Mouse (Mus musculus) cortical plate, adult 2 months (tissue): ENCODE results near the gene M6pr. TPM values are rescaled to one million over a fixed set of nuclear protein-coding genes. Genes with fewer than 3 reads are reported as not detected.

Experiments
- H3K27ac ChIP-seq: fragments of 200-500 bp; 2 replicates; pipeline ENCODE4 v1.5.1; 2012; ENCODE audit warnings: low read length, control low read depth, inconsistent platforms; ENCODE audit not compliant: insufficient read depth
- H3K4me1 ChIP-seq: fragments of 200-500 bp; 2 replicates; pipeline ENCODE4 v1.6.1; 2011; ENCODE audit warnings: low read length; ENCODE audit not compliant: control insufficient read depth, insufficient read depth
- H3K4me3 ChIP-seq: fragments of 200-500 bp; 2 replicates; pipeline ENCODE4 v1.5.1; 2011; ENCODE audit warnings: mild to moderate bottlenecking, low read length, control low read depth; ENCODE audit not compliant: insufficient read depth
- CTCF ChIP-seq: fragments of 200-500 bp; IDR thresholded peaks from 2 replicates; pipeline ENCODE4 v1.5.1; 2011; ENCODE audit warnings: mild to moderate bottlenecking, control low read depth, low read length; ENCODE audit not compliant: insufficient read depth; ENCODE audit errors: extremely low read depth
- POLR2A ChIP-seq: fragments of 200-500 bp; IDR thresholded peaks from 2 replicates; pipeline ENCODE4 v1.6.1; 2011; ENCODE audit warnings: mild to moderate bottlenecking, low read length, control low read depth; ENCODE audit not compliant: insufficient read depth; ENCODE audit errors: extremely low read depth
- polyA plus RNA-seq: library from polyadenylated mRNA; depleted of rRNA; stranded (reverse); fragments of >200 nt; gene quantifications from 2 replicates; pipeline ENCODE4 v1.2.3, GENCODE M21; 2012

The M6pr gene
- polyA plus RNA-seq, 1 experiment = 78.5 TPM

GRCm38 (mm10) chr6:122306707-122307106 lies 1.8 kb upstream of the M6pr start:
- TF ChIP-seq POLR2A = no peak
- no peak for TF ChIP-seq CTCF
- Histone ChIP-seq H3K4me1 (no peaks in the 10 kb centered on the region; the same call in 1 of the 2 replicates), H3K27ac (no peak overlapping the region), H3K4me3 (no peak overlapping the region)

GRCm38 (mm10) chr6:122308136-122308504 lies 400 bp upstream of the M6pr start:
- no peak overlapping the region for H3K27ac ChIP-seq
- TF ChIP-seq CTCF (no peak), POLR2A (no peak)
- H3K4me1 ChIP-seq = no peaks in the 10 kb centered on the region; the same call in 1 of the 2 replicates
- no peak overlapping the region for H3K4me3 ChIP-seq

GRCm38 (mm10) chr6:122309446-122309960 lies 983 bp downstream of the M6pr start:
- Histone ChIP-seq H3K4me1 (no peaks in the 10 kb centered on the region; the same call in 1 of the 2 replicates), H3K4me3 (peak overlapping the region; percentile 75), H3K27ac (no peak overlapping the region)
- TF ChIP-seq POLR2A (no peak), CTCF (no peak)

GRCm38 (mm10) chr6:122310187-122310820 lies 1.8 kb downstream of the M6pr start:
- Histone ChIP-seq H3K4me1 (no peaks in the 10 kb centered on the region; the same call in 1 of the 2 replicates), H3K4me3 (no peak overlapping the region; the same call in 1 of the 2 replicates), H3K27ac (no peak overlapping the region)
- no peak for TF ChIP-seq CTCF
- no peak for TF ChIP-seq POLR2A

GRCm38 (mm10) chr6:122318726-122319125 lies 10.2 kb downstream of the M6pr start:
- no peak overlapping the region for H3K27ac ChIP-seq
- no peak overlapping the region for H3K4me3 ChIP-seq
- H3K4me1 ChIP-seq = no peaks in the 10 kb centered on the region
- TF ChIP-seq CTCF (no peak), POLR2A (no peak)

GRCm38 (mm10) chr6:122325361-122325975 lies 16.9 kb downstream of the M6pr start:
- no peak overlapping the region for H3K27ac ChIP-seq
- H3K4me1 ChIP-seq = no peaks in the 10 kb centered on the region
- H3K4me3 ChIP-seq = no peak overlapping the region
- no peak for TF ChIP-seq POLR2A
- no peak for TF ChIP-seq CTCF

GRCm38 (mm10) chr6:122333081-122333612 lies 24.6 kb downstream of the M6pr start:
- TF ChIP-seq POLR2A = no peak
- TF ChIP-seq CTCF = no peak
- Histone ChIP-seq H3K4me1 (peaks cover 2% of the 10 kb centered on the region; the same call in 1 of the 2 replicates), H3K27ac (peak overlapping the region; percentile 83; the same call in 1 of the 2 replicates), H3K4me3 (no peak overlapping the region)

GRCm38 (mm10) chr6:122334786-122335340 lies 26.3 kb downstream of the M6pr start:
- Histone ChIP-seq H3K4me1 (peaks cover 2% of the 10 kb centered on the region; the same call in 1 of the 2 replicates), H3K27ac (peak overlapping the region; percentile 95), H3K4me3 (peak overlapping the region; percentile 28; the same call in 1 of the 2 replicates)
- TF ChIP-seq CTCF = no peak
- TF ChIP-seq POLR2A = no peak

GRCm38 (mm10) chr6:122337546-122337945 lies 29.0 kb downstream of the M6pr start:
- no peak overlapping the region for H3K27ac ChIP-seq
- H3K4me1 ChIP-seq = peaks cover 2% of the 10 kb centered on the region; the same call in 1 of the 2 replicates
- TF ChIP-seq POLR2A (no peak), CTCF (no peak)
- no peak overlapping the region for H3K4me3 ChIP-seq
